Mouse (Mus musculus) pancreas, adult 10 weeks (tissue): ENCODE measurements around the gene Olfr789. TPM values are rescaled to one million over a fixed set of nuclear protein-coding genes. Genes with fewer than 3 reads are reported as not detected.

Experiments
- polyA plus RNA-seq: library from polyadenylated mRNA; stranded (reverse); fragments of 350-450 nt; fragmentation: Illumina TruSeq; extraction: RNeasy Lipid Tissue Mini Kit (QIAGEN cat#74804); gene quantifications from one replicate; pipeline ENCODE4 v1.2.3, GENCODE M21; 2015; ENCODE audit warnings: low read depth, low replicate concordance; ENCODE audit not compliant: insufficient read depth

The Olfr789 gene
- not detected for polyA plus RNA-seq

GRCm38 (mm10) chr10:129484452-129484851 lies at the start of gene Olfr789:
Olfr789 (plus strand) TSS chr10:129484752.

GRCm38 (mm10) chr10:129461562-129461961 lies 23.0 kb upstream of the Olfr789 start, which contains the start of gene Olfr787:
Olfr787 (plus strand) TSS chr10:129461862.

GRCm38 (mm10) chr10:129470698-129471097 lies 13.9 kb upstream of the Olfr789 start, which contains the start of gene Olfr788:
Olfr788 (plus strand) TSS chr10:129470998.

GRCm38 (mm10) chr10:129498192-129498591 lies 13.6 kb downstream of the Olfr789 start, which contains the start of gene Olfr790:
Olfr790 (plus strand) TSS chr10:129498492.

GRCm38 (mm10) chr10:129521492-129521891 lies 36.9 kb downstream of the Olfr789 start, which contains the start of gene Olfr791:
Olfr791 (plus strand) TSS chr10:129521792.

GRCm38 (mm10) chr10:129538862-129539261 lies 54.3 kb downstream of the Olfr789 start, which contains the start of gene Olfr792:
Olfr792 (plus strand) TSS chr10:129539162.

Other genes with a start within 250 kb of the Olfr789 start
- not detected for gene Olfr774, start 248.5 kb upstream of the Olfr789 start, polyA plus RNA-seq
- not detected for gene Olfr775, start 236.3 kb upstream of the Olfr789 start, polyA plus RNA-seq
- not detected for gene Olfr776, start 225.6 kb upstream of the Olfr789 start, polyA plus RNA-seq
- gene Olfr777, start 213.3 kb upstream of the Olfr789 start, polyA plus RNA-seq = not detected
- not detected for gene Olfr780, start 166.6 kb upstream of the Olfr789 start, polyA plus RNA-seq
- not detected for gene Olfr781, start 155.9 kb upstream of the Olfr789 start, polyA plus RNA-seq
- gene Olfr782, start 135.9 kb upstream of the Olfr789 start, polyA plus RNA-seq = not detected
- gene Olfr784, start 100.7 kb upstream of the Olfr789 start, polyA plus RNA-seq = not detected
- not detected for gene Olfr785, start 79.3 kb upstream of the Olfr789 start, polyA plus RNA-seq
- not detected for gene Olfr786, start 57.4 kb upstream of the Olfr789 start, polyA plus RNA-seq
- gene Olfr787, start 22.9 kb upstream of the Olfr789 start, polyA plus RNA-seq = not detected
- gene Olfr788, start 13.8 kb upstream of the Olfr789 start, polyA plus RNA-seq = not detected
- gene Olfr790, start 13.7 kb downstream of the Olfr789 start, polyA plus RNA-seq = not detected
- gene Olfr791, start 37.0 kb downstream of the Olfr789 start, polyA plus RNA-seq = not detected
- not detected for gene Olfr792, start 54.4 kb downstream of the Olfr789 start, polyA plus RNA-seq
- gene Olfr794, start 82.9 kb downstream of the Olfr789 start, polyA plus RNA-seq = not detected
- gene Olfr796, start 127.8 kb downstream of the Olfr789 start, polyA plus RNA-seq = not detected
- gene Olfr798, start 143.2 kb downstream of the Olfr789 start, polyA plus RNA-seq = not detected
- not detected for gene Olfr799, start 152.7 kb downstream of the Olfr789 start, polyA plus RNA-seq
- gene Olfr800, start 172.9 kb downstream of the Olfr789 start, polyA plus RNA-seq = not detected
- not detected for gene Olfr801, start 189.1 kb downstream of the Olfr789 start, polyA plus RNA-seq
- not detected for gene Olfr802, start 203.4 kb downstream of the Olfr789 start, polyA plus RNA-seq
- not detected for gene Olfr803, start 209.5 kb downstream of the Olfr789 start, polyA plus RNA-seq
- gene Olfr804, start 218.5 kb downstream of the Olfr789 start, polyA plus RNA-seq = not detected
- gene Olfr805, start 244.6 kb downstream of the Olfr789 start, polyA plus RNA-seq = not detected